ENCODE assay signal across 26 mouse cellular contexts in genomic region chr7:72078896-72079295, GRCm38 (mm10).
"Had no signal": no experiment of that assay in that cellular context is flagged by ENCODE, and none has a peak within 500 bp of the region (broad histone marks: within the 10 kb centered on the region; RNA-seq: fewer than 3 reads in every experiment).

No protein-coding gene starts in this region.

- H3K9me3 ChIP-seq: heart, embryonic 13.5 days; heart, embryonic 15.5 days; hindbrain, embryonic 13.5 days; hindbrain, embryonic 15.5 days; limb, embryonic 10.5 days; limb, embryonic 12.5 days had no signal

- H3K9ac ChIP-seq: heart, embryonic 13.5 days; heart, embryonic 15.5 days; hindbrain, embryonic 13.5 days; hindbrain, embryonic 15.5 days; limb, embryonic 12.5 days had no signal

- H3K4me1 ChIP-seq: heart, embryonic 13.5 days; heart, embryonic 15.5 days; hindbrain, embryonic 13.5 days; hindbrain, embryonic 15.5 days had no signal

- H3K27me3 ChIP-seq: heart, embryonic 13.5 days; heart, embryonic 15.5 days; hindbrain, embryonic 13.5 days; hindbrain, embryonic 15.5 days had no signal

- H3K36me3 ChIP-seq: heart, embryonic 13.5 days; heart, embryonic 15.5 days; hindbrain, embryonic 13.5 days; hindbrain, embryonic 15.5 days; limb, embryonic 10.5 days; limb, embryonic 12.5 days had no signal

- H3K4me2 ChIP-seq: heart, embryonic 11.5 days; heart, embryonic 13.5 days; heart, embryonic 15.5 days; hindbrain, embryonic 13.5 days; hindbrain, embryonic 15.5 days; limb, embryonic 12.5 days; liver, embryonic 11.5 days had no signal

- H3K27ac ChIP-seq: gastrocnemius, adult 2 months; heart, adult 2 months; heart, embryonic 13.5 days; heart, embryonic 15.5 days; hindbrain, embryonic 13.5 days; hindbrain, embryonic 15.5 days; hindbrain, postnatal 0 days; layer of hippocampus, adult 2 months; left cerebral cortex, adult 2 months; limb, embryonic 10.5 days; limb, embryonic 12.5 days had no signal

- H3K4me3 ChIP-seq: gastrocnemius, adult 2 months; heart, adult 2 months; heart, embryonic 13.5 days; heart, embryonic 15.5 days; hindbrain, embryonic 13.5 days; hindbrain, embryonic 15.5 days; layer of hippocampus, adult 2 months; left cerebral cortex, adult 2 months; limb, embryonic 10.5 days; limb, embryonic 12.5 days had no signal

- ATAC-seq: hindbrain, postnatal 0 days; intestine, embryonic 16.5 days had no signal

- DNase-seq: gastrocnemius, adult 2 months; gastrocnemius, postnatal 10 days; gastrocnemius, postnatal 25 days; heart, adult 11 months; heart, adult 2 months; heart, postnatal 14 days; heart, postnatal 36 days; kidney, adult 11 months; kidney, adult 2 months; kidney, adult 9 months; kidney, postnatal 10 days; kidney, postnatal 25 days; kidney, postnatal 4 days; liver had no signal
